Mouse (Mus musculus) spleen, adult 2 months (tissue): Measurements from ENCODE around the gene Amfr. TPM values are rescaled to one million over a fixed set of nuclear protein-coding genes. Genes with fewer than 3 reads are reported as not detected.

Experiments
- DNase-seq, 2 experiments: peaks; one replicate each; pipeline versions ENCODE4 v3.0.0 to v3.0.0-alpha.2; 2012 to 2021; ENCODE audit warnings: low spot score in 2 of 2, low read depth in 1 of 2
- H3K27ac ChIP-seq: fragments of 200-500 bp; 2 replicates; pipeline ENCODE4 v1.5.1; 2012; ENCODE audit warnings: low read length, inconsistent platforms; ENCODE audit not compliant: insufficient read depth
- H3K27me3 ChIP-seq: fragments of 200-500 bp; 2 replicates; pipeline ENCODE4 v1.6.1; 2012; ENCODE audit warnings: mild to moderate bottlenecking, moderate library complexity, low read length, inconsistent platforms; ENCODE audit not compliant: control insufficient read depth, insufficient read depth
- H3K36me3 ChIP-seq: fragments of 200-500 bp; 2 replicates; pipeline ENCODE4 v1.6.1; 2012; ENCODE audit warnings: mild to moderate bottlenecking, low read length, inconsistent platforms; ENCODE audit not compliant: control insufficient read depth, insufficient read depth
- H3K4me1 ChIP-seq: fragments of 200-500 bp; 2 replicates; pipeline ENCODE4 v1.6.1; 2011; ENCODE audit warnings: inconsistent platforms; ENCODE audit not compliant: control insufficient read depth, insufficient read depth, insufficient read length
- H3K4me3 ChIP-seq: fragments of 200-500 bp; 2 replicates; pipeline ENCODE4 v1.5.1; 2011; ENCODE audit warnings: mild to moderate bottlenecking, inconsistent platforms; ENCODE audit not compliant: insufficient read depth, insufficient read length; ENCODE audit errors: extremely low read depth
- CTCF ChIP-seq: fragments of 200-500 bp; IDR thresholded peaks from 2 replicates; pipeline ENCODE4 v1.5.1; 2011; ENCODE audit warnings: mild to moderate bottlenecking, inconsistent platforms; ENCODE audit not compliant: insufficient read depth, insufficient read length, insufficient replicate concordance; ENCODE audit errors: extremely low read depth
- POLR2A ChIP-seq: fragments of 200-500 bp; IDR thresholded peaks from 2 replicates; pipeline ENCODE4 v1.6.1; 2011; ENCODE audit warnings: low read depth, low read length, inconsistent platforms
- WGBS: fragments of 180-500 bp; shearing (Covaris S2); methylation state at CpG from one replicate; pipeline ENCODE4 v1.1.7; 2018; 5-methylcytosine and 5-hydroxymethylcytosine counted together
- polyA plus RNA-seq: library from polyadenylated mRNA; depleted of rRNA; stranded (reverse); fragments of >200 nt; gene quantifications from 2 replicates; pipeline ENCODE4 v1.2.3, GENCODE M21; 2012

The Amfr gene
- polyA plus RNA-seq, 1 experiment = 76.9 TPM

DNA sequence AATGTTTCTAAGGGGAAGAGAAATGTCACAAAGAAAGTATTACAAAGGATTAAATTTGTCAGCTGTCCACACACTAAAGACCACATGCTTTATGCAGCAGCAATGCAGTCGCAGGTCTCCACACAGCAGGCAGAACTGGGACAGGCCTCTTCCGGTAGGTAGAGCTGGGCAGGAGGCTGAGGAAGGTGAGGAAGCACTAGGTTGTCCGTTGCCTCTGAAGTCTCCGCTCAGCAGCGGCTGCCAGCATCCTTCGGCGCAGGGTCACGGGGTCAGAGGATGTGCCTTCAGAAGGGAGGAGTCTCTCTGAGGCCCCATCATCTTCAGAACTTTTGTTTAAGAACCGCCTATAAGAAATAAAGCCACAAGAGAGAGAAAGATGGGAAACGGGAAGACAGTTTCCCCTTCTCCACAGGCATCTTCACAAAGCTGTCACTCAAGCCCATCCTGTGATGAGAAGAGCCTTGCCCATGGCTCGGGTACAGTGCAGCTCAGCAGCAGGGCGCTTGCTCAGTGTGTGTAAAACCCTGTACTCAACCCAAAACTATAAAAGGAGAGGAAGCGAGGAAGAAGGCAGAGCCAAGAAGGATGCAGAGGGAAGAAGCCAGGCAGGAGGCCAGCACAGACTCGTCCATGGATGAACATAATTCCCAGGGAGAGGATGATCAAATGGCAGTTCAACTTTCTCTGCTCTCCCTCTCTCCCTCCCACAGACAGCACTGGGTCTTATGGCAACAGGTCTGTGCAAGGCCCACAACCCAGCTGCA, 39.5 kb downstream of the Amfr start:
- Histone ChIP-seq H3K27me3 (no peaks in the 10 kb centered on the region), H3K4me1 (no peaks in the 10 kb centered on the region), H3K4me3 (no peak overlapping the region), H3K36me3 (peaks cover 43% of the 10 kb centered on the region), H3K27ac (no peak overlapping the region)
- 92% methylated on average over 14 of the region's 14 CpGs for WGBS
- no peak for DNase-seq
- TF ChIP-seq POLR2A = no peak
- TF ChIP-seq CTCF = no peak

DNA sequence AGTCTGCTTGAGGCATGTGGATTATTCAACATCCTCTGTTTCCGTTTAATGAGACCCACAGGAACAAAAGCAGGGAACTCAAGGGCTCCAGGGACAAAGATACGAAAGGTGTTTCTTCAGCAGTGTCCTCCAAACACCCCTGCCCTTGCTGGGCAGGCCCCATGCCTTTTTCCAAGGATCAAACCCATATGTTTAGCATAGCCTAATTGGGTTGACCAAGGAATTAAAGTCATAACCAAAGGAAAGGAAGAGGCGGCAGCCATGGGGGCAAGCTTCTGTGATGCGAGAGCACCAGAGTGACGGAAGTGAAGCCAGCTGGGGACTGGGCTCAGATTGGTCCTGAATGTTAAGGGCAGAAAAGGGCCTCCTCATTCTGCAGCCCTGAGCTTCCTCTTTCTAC, 40.4 kb downstream of the Amfr start:
- WGBS = 93% methylated on average over 5 of the region's 5 CpGs
- H3K27ac ChIP-seq = no peak overlapping the region
- TF ChIP-seq POLR2A (no peak), CTCF (no peak)
- H3K36me3 ChIP-seq = peaks cover 38% of the 10 kb centered on the region
- H3K27me3 ChIP-seq = no peaks in the 10 kb centered on the region
- no peak for DNase-seq
- no peaks in the 10 kb centered on the region for H3K4me1 ChIP-seq
- H3K4me3 ChIP-seq = no peak overlapping the region

DNA sequence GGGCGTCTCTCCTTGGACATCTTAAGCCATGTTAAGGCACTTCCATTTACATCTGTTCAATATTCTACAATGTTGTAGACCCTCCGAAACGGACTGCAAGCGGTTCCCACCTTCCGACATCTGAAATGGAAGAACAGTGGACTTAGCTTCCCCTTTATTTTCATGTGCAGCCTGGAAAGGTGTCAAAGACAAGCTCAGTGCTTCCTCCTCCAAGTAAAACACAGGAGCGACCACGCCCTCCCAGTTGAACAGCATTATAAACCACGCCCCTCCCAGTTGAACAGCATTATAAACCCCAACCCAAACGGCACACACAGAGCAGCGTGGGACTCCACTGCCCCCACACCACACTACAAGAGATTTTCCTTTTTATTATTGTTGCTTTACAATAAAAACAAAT, 41.2 kb downstream of the Amfr start:
- Histone ChIP-seq H3K4me3 (no peak overlapping the region), H3K27me3 (no peaks in the 10 kb centered on the region), H3K4me1 (no peaks in the 10 kb centered on the region), H3K27ac (no peak overlapping the region), H3K36me3 (peaks cover 36% of the 10 kb centered on the region)
- DNase-seq = no peak
- WGBS = 91% methylated on average over 10 of the region's 10 CpGs
- TF ChIP-seq CTCF = no peak
- TF ChIP-seq POLR2A = no peak

GRCm38 (mm10) chr8:93969626-93970340, 42.9 kb downstream of the Amfr start:
- 88% methylated on average over 7 of the region's 7 CpGs for WGBS
- H3K4me1 ChIP-seq = no peaks in the 10 kb centered on the region
- H3K4me3 ChIP-seq = no peak overlapping the region
- DNase-seq = no peak
- peaks cover 25% of the 10 kb centered on the region for H3K36me3 ChIP-seq
- no peaks in the 10 kb centered on the region for H3K27me3 ChIP-seq
- TF ChIP-seq POLR2A (no peak), CTCF (no peak)
- H3K27ac ChIP-seq = no peak overlapping the region

DNA sequence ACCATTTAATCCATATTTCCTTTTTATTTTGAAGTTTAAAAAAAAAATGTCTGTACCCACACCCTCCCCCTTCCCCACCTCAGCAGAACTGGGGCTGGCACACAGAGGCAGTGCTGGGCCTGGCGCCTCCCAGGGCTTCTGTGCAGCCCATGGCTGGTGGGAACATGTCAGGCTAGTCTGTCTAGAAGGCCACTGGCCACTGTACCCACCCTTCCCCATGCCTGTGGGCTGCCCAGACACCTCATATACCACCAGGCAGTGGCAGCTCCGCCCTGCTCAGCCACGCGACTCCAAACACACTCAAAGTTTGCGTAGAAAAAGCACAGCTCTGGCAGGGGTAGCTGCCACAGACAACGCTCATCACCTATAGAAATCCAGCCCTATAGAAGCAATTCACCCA, 44.3 kb downstream of the Amfr start:
- Histone ChIP-seq H3K4me1 (no peaks in the 10 kb centered on the region), H3K4me3 (no peak overlapping the region), H3K27me3 (no peaks in the 10 kb centered on the region), H3K27ac (no peak overlapping the region), H3K36me3 (peaks cover 14% of the 10 kb centered on the region)
- TF ChIP-seq POLR2A = no peak
- TF ChIP-seq CTCF = no peak
- DNase-seq = no peak
- WGBS = 89% methylated on average over 6 of the region's 6 CpGs

DNA sequence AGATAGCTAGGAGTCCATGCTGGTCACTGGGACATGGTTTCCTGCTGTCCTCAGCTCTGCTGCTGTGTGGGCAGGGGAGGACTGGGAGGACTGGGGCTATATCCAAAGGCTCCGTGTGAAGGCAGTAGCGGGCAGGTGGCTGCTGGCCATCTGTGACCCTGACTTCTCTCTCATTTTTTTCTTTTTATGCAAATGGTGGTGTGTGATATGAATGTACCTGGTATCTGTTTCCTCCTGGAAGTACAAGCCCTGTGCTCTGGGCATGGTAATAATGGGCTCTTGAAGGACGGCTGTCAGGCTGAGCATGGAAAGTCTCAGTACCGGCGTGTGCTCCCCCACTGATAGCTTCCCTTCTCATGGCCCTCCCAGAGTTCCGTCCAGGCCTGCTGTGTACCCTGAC, 51.7 kb downstream of the Amfr start:
- Histone ChIP-seq H3K27ac (no peak overlapping the region), H3K36me3 (no peaks in the 10 kb centered on the region), H3K4me1 (no peaks in the 10 kb centered on the region), H3K27me3 (no peaks in the 10 kb centered on the region), H3K4me3 (no peak overlapping the region)
- TF ChIP-seq CTCF = no peak
- TF ChIP-seq POLR2A = no peak
- 90% methylated on average over 6 of the region's 6 CpGs for whole genome bisulfite sequencing
- no peak for DNase-seq

DNA sequence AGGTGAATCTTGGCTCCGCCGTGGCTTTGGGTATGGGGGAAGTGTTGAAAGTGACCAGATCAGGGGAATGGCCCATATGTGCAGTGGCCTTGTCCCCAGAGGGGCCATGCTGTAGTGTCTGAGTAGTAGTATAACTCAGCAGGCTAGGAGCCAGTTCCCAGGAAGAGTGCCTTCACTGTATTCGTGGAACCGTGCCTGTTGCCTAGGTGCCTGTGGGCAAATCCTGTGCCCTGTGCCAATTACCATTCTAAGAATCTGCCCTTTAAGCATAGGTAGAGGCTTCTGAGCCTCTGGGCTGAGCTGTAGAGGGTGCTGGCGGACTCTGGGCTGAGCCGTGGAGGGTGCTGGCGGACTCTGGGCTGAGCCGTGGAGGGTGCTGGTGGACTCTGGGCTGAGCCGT, 54.2 kb downstream of the Amfr start:
- no peaks in the 10 kb centered on the region for H3K36me3 ChIP-seq
- no peak overlapping the region for H3K4me3 ChIP-seq
- no peak for DNase-seq
- H3K27ac ChIP-seq = no peak overlapping the region
- 87% methylated on average over 9 of the region's 9 CpGs for WGBS
- TF ChIP-seq POLR2A = no peak
- TF ChIP-seq CTCF = no peak
- H3K27me3 ChIP-seq = no peaks in the 10 kb centered on the region
- H3K4me1 ChIP-seq = no peaks in the 10 kb centered on the region
